Mouse (Mus musculus): Measurements from ENCODE around the gene Oscar. TPM values are rescaled to one million over a fixed set of nuclear protein-coding genes. Genes with fewer than 3 reads are reported as not detected.

The Oscar gene
- polyA plus RNA-seq (2014; fragmentation: Illumina TruSeq; extraction: RNeasy Lipid Tissue Mini Kit (QIAGEN cat#74804); ENCODE audit: low read depth, low replicate concordance) = not detected

DNA sequence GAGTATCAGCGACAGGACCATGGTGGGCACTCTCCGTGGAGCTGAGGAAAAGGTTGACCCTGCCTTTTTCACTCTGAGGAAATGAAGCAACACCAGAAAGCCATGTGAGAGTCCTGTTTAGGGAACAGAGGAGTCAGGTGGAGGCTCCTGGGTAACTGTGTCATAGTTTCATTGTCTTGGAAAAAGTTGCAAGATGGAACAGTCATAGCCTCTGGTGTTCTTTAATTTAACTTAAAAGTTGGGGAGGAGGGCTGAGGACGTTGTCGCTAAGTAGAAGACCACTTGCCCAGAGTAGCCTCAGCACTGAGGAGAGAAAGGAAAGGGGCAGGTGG is at the start of gene Oscar:
TSS of gene Oscar (minus strand) at position 101 of the 332 bp plus-strand sequence.

DNA sequence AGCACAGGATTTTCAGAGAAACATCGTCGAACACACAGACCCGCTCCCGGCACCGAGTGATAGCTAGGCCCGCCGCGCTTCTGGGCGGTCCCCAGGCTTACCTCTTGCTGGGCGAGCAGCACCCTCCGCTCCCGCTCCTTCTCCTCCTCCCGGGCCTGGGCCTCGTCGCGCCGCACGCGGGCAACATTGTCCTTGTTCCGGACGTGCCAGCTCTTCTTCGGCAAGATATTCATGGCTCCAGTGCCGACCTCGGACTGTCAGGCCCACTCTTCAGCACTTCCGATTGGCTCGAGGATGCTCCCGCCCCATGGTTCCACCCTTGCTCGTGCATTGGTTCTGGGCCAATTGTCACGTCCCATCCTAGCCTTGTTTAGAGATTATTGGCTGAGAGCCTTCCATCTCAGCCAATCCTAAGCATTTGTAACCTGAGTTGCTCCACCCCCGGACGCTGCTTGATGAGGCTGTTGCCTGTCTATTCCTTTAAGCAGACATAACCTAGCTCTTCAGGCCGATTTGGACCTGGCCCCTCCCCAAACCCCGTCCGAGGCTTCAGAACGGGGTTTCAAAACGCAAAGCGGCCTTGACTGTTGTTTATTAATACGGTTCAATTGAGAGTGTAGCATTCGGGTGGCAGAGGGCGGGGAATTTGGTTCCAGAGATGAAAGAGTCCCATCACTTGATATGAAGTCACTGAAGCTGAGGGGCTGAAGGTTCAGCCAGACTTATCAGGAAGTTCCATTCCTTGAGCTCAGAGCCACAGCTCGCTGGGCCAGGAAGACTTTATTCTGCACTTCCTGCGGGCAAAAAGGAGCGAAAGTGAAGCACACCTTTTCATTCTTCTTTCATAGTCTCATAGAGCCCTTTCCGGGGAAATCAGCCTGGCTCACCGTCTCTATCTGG is 49.5 kb upstream of the Oscar start, which contains the start of gene Leng1:
TSS of gene Leng1 (minus strand) at position 626 of the 900 bp plus-strand sequence.

DNA sequence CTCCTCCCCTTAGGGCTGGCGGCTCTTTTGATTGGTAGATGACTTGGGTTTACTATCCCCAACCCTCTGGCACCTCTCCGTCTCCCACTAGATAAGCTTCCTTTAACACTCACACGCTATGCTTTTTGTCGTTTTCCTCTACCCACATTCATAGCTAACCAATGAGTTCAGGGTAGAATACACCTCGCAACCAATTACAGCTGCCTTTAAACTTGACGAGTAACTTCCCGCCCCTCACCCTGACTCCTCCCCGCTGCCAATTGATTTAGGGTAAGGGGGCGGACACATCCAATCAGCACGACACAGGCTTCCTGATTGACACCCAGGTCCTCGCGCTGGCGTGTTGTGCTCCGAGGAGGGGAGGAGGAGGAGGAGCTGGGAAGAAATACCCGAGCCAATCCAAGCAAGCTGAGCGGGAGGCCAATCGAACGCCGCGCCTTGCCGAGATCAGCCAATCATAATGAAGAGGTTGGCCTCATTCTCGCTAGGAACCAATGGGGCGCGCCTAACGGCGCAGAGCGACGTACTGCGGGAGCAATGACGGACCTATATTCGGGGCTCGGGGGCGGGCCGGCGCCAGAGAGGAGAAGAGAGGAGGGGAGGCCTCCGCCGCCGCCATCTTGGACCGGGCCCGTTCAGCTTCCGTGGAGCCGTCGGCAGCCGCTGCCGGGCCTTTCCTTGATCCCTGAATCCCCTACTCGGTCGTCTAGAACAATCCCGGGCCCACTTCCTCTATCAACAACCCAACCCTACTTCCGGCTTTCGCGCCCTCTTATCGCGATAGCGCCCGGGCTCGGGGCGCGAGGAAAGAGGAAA is 28.9 kb upstream of the Oscar start, which contains the start of gene Cnot3:
TSS of gene Cnot3 (plus strand) at position 597 of the 816 bp plus-strand sequence.

DNA sequence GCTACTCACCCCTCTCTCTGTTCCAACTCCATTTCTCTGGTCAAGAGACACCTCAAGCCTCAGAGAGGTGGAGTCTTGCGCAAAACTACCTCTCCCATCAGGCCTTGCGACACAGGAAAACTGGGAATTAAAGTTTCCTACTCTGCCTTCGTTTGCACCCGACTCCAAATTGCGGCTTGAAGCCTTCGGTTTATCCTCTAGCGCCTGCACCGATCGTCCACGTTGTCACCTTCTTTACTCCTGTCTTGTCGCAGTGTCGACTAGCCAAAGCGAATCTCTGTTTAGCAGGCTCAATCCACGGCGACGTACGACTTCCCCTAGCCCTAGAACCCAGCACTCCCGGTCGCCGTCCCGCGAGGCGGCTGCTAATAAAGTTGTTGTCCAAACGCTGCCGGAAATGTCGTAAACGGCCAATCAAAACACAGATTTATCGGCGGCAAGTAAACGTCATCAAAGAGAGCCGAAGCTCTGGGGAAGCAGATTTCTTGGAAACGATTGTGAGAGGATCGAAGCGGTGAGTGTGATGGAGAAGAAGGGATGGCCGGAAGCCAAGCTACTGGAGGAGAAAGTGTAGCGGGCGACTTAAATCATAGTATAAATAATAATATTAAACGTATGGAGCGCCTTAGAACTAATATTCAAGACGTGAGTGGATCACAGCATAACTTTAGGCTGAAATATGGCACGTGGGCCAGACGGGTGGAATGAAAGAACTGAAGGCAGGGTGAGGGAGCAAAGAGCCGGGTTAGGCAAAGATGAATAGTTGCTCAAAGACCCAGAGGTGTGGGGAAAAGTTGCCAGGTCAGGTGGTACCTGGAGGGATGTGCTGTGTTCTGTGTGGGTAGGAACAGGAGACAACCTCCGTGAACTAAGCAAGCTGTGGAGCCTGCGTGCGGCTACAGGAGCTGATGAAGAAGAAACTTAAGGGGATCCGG is 13.9 kb upstream of the Oscar start, which contains the start of the genes Tfpt and Prpf31:
TSS of gene Tfpt (minus strand) at position 387 of the 935 bp plus-strand sequence.
TSS of gene Prpf31 (plus strand) at position 443 of the 935 bp plus-strand sequence.

DNA sequence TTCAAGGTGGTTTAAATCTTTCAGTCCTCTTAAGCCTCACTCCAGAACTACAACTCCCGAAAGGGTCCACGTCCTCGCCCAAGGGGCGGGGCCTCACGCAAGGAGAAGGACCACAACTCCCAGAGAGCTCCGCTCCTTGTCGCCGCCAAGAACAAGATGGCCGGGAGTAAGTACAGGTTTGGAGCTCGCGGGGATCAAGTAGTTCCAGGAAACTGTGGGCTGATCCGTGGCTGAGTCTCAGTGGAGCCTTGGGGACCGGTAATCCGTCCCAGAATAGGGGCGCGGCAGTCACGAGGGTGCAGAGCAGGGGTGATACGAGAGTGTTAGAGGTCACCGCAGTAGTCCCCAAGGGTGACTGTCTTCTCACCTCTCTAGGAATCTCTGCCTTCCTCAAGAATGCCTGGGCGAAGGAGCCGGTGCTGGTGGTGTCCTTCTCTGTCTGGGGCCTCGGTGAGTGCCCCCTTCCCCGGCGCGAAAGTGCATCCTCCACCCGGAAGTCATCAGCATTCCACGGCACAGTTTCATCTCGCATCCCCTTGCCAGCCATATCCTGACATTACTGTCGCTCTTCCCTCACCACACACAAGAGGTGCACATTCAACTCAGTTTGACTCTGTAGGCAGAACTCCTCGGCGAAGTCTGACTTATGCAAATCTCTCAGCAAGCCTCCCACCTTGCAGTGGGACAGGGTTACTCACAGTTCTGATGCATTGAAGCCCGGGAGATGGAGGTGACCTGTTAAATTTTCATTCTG is 1.5 kb upstream of the Oscar start, which contains the start of gene Ndufa3:
TSS of gene Ndufa3 (plus strand) at position 132 of the 754 bp plus-strand sequence.

Other genes with a start within 250 kb of the Oscar start
- 0.16 TPM for gene Cacng8, start 225.5 kb downstream of the Oscar start, polyA plus RNA-seq (2014; fragmentation: Illumina TruSeq; extraction: RNeasy Lipid Tissue Mini Kit (QIAGEN cat#74804); ENCODE audit: low read depth, low replicate concordance)
- not detected for gene Cacng6, start 192.0 kb downstream of the Oscar start, polyA plus RNA-seq (2014; fragmentation: Illumina TruSeq; extraction: RNeasy Lipid Tissue Mini Kit (QIAGEN cat#74804); ENCODE audit: low read depth, low replicate concordance)
- gene Tarm1, start 113.5 kb downstream of the Oscar start, polyA plus RNA-seq (2014; fragmentation: Illumina TruSeq; extraction: RNeasy Lipid Tissue Mini Kit (QIAGEN cat#74804); ENCODE audit: low read depth, low replicate concordance) = 0.21 TPM
- gene Ndufa3, start 1.2 kb upstream of the Oscar start, polyA plus RNA-seq (2014; fragmentation: Illumina TruSeq; extraction: RNeasy Lipid Tissue Mini Kit (QIAGEN cat#74804); ENCODE audit: low read depth, low replicate concordance) = 354 TPM
- gene Tfpt, start 13.8 kb upstream of the Oscar start, polyA plus RNA-seq (2014; fragmentation: Illumina TruSeq; extraction: RNeasy Lipid Tissue Mini Kit (QIAGEN cat#74804); ENCODE audit: low read depth, low replicate concordance) = 19.6 TPM
- 35.7 TPM for gene Prpf31, start 13.8 kb upstream of the Oscar start, polyA plus RNA-seq (2014; fragmentation: Illumina TruSeq; extraction: RNeasy Lipid Tissue Mini Kit (QIAGEN cat#74804); ENCODE audit: low read depth, low replicate concordance)
- 38.7 TPM for gene Cnot3, start 29.1 kb upstream of the Oscar start, polyA plus RNA-seq (2014; fragmentation: Illumina TruSeq; extraction: RNeasy Lipid Tissue Mini Kit (QIAGEN cat#74804); ENCODE audit: low read depth, low replicate concordance)
- 11.7 TPM for gene Leng1, start 49.7 kb upstream of the Oscar start, polyA plus RNA-seq (2014; fragmentation: Illumina TruSeq; extraction: RNeasy Lipid Tissue Mini Kit (QIAGEN cat#74804); ENCODE audit: low read depth, low replicate concordance)
- 78.8 TPM for gene Tmc4, start 61.4 kb upstream of the Oscar start, polyA plus RNA-seq (2014; fragmentation: Illumina TruSeq; extraction: RNeasy Lipid Tissue Mini Kit (QIAGEN cat#74804); ENCODE audit: low read depth, low replicate concordance)
- gene Tsen34, start 76.7 kb upstream of the Oscar start, polyA plus RNA-seq (2014; fragmentation: Illumina TruSeq; extraction: RNeasy Lipid Tissue Mini Kit (QIAGEN cat#74804); ENCODE audit: low read depth, low replicate concordance) = 63.6 TPM
- gene Mboat7, start 77.4 kb upstream of the Oscar start, polyA plus RNA-seq (2014; fragmentation: Illumina TruSeq; extraction: RNeasy Lipid Tissue Mini Kit (QIAGEN cat#74804); ENCODE audit: low read depth, low replicate concordance) = 43.0 TPM
- 1,770 TPM for gene Rps9, start 87.8 kb upstream of the Oscar start, polyA plus RNA-seq (2014; fragmentation: Illumina TruSeq; extraction: RNeasy Lipid Tissue Mini Kit (QIAGEN cat#74804); ENCODE audit: low read depth, low replicate concordance)
- 11.8 TPM for gene Pirb, start 104.2 kb upstream of the Oscar start, polyA plus RNA-seq (2014; fragmentation: Illumina TruSeq; extraction: RNeasy Lipid Tissue Mini Kit (QIAGEN cat#74804); ENCODE audit: low read depth, low replicate concordance)
- gene Gm15448, start 209.5 kb upstream of the Oscar start, polyA plus RNA-seq (2014; fragmentation: Illumina TruSeq; extraction: RNeasy Lipid Tissue Mini Kit (QIAGEN cat#74804); ENCODE audit: low read depth, low replicate concordance) = 0.19 TPM
- 1.2 TPM for gene Pira2, start 228.9 kb upstream of the Oscar start, polyA plus RNA-seq (2014; fragmentation: Illumina TruSeq; extraction: RNeasy Lipid Tissue Mini Kit (QIAGEN cat#74804); ENCODE audit: low read depth, low replicate concordance)

All from adipose tissue, adult 10 weeks (tissue).